Mouse (Mus musculus) hindbrain, embryonic 16.5 days (tissue): ENCODE results near the gene Angpt4. TPM values are rescaled to one million over a fixed set of nuclear protein-coding genes. Genes with fewer than 3 reads are reported as not detected.

Source experiments
- ATAC-seq: fragments of 200-750 bp; cut with Nextera tagmentation; 2 replicates; pipeline ENCODE4 v1.8.0; 2017; ENCODE audit warnings: moderate TSS enrichment, moderate library complexity
- H3K27ac ChIP-seq: fragments of 300-500 bp; sonication (generic); 2 replicates; pipeline ENCODE4 v1.5.1; 2014; ENCODE audit warnings: low read depth, mild to moderate bottlenecking, control low read depth, low read length, moderate library complexity
- H3K27me3 ChIP-seq: fragments of 300-500 bp; sonication (generic); replicated peaks from 2 replicates; pipeline ENCODE4 v1.6.1; 2014; ENCODE audit warnings: low read length; ENCODE audit not compliant: control insufficient read depth, insufficient read depth
- H3K36me3 ChIP-seq: fragments of 300-500 bp; sonication (generic); 2 replicates; pipeline ENCODE4 v1.6.1; 2014; ENCODE audit warnings: mild to moderate bottlenecking, low read length, moderate library complexity, mixed read lengths; ENCODE audit not compliant: control insufficient read depth, insufficient read depth
- H3K4me1 ChIP-seq: fragments of 300-500 bp; sonication (generic); 2 replicates; pipeline ENCODE4 v1.6.1; 2014; ENCODE audit warnings: low read depth, low read length; ENCODE audit not compliant: control insufficient read depth, insufficient read depth
- H3K4me2 ChIP-seq: fragments of 300-500 bp; sonication (generic); 2 replicates; pipeline ENCODE4 v1.6.1; 2014; ENCODE audit warnings: mild to moderate bottlenecking, low read length, control low read depth, moderate library complexity
- H3K4me3 ChIP-seq: fragments of 300-500 bp; sonication (generic); 2 replicates; pipeline ENCODE4 v1.5.1; 2014; ENCODE audit warnings: mild to moderate bottlenecking, low read length, control low read depth, moderate library complexity
- H3K9ac ChIP-seq: fragments of 300-500 bp; sonication (generic); 2 replicates; pipeline ENCODE4 v1.6.1; 2014; ENCODE audit warnings: low read depth, mild to moderate bottlenecking, control low read depth, low read length, moderate library complexity
- H3K9me3 ChIP-seq: fragments of 300-500 bp; sonication (generic); 2 replicates; pipeline ENCODE4 v1.6.1; 2014; ENCODE audit warnings: mild to moderate bottlenecking, low read length, moderate library complexity; ENCODE audit not compliant: control insufficient read depth
- WGBS: fragments of 180-500 bp; shearing (Covaris S2); extraction: QIAGEN DNeasy Blood & Tissue Kit; methylation state at CpG from one replicate; pipeline ENCODE4 v1.1.7; 2014; 5-methylcytosine and 5-hydroxymethylcytosine counted together
- polyA plus RNA-seq: library from polyadenylated mRNA; unstranded; fragments of >200 nt; fragmentation: Nextera tagmentation; extraction: Ambion mirVana; gene quantifications from 2 replicates; pipeline ENCODE4 v1.2.1, GENCODE M21; 2015

Gene Angpt4
- polyA plus RNA-seq, 1 experiment from 2014 or later = 0.46 TPM

GRCm38 (mm10) chr2:151963319-151963718 is 52.3 kb downstream of the Angpt4 start:
- peaks cover 33% of the 10 kb centered on the region for H3K4me1 ChIP-seq

GRCm38 (mm10) chr2:151964052-151964451 is 53.0 kb downstream of the Angpt4 start:
- Histone ChIP-seq H3K9ac (no peak overlapping the region), H3K4me3 (no peak overlapping the region), H3K36me3 (no peaks in the 10 kb centered on the region), H3K27ac (no peak overlapping the region; the same call in 1 of the 2 replicates), H3K4me1 (peaks cover 39% of the 10 kb centered on the region), H3K9me3 (no peaks in the 10 kb centered on the region), H3K4me2 (peak overlapping the region; percentile 15; the same call in 1 of the 2 replicates), H3K27me3 (no peaks in the 10 kb centered on the region)
- WGBS = 10% methylated on average over 9 of the region's 9 CpGs
- peak; percentile 15; the same call in 1 of the 2 replicates for ATAC-seq

More at GRCm38 (mm10) chr2:151963319-151963718, 52.3 kb downstream of the Angpt4 start:
- no peak overlapping the region for H3K27ac ChIP-seq
- no peak overlapping the region for H3K4me3 ChIP-seq
- H3K27me3 ChIP-seq = no peaks in the 10 kb centered on the region
- no peaks in the 10 kb centered on the region for H3K36me3 ChIP-seq
- no peaks in the 10 kb centered on the region for H3K9me3 ChIP-seq
- WGBS = 83% methylated on average over 5 of the region's 5 CpGs
- no peak overlapping the region for H3K4me2 ChIP-seq
- H3K9ac ChIP-seq = no peak overlapping the region
- no peak for ATAC-seq

GRCm38 (mm10) chr2:151967176-151967750 is 56.3 kb downstream of the Angpt4 start:
- ATAC-seq = no peak
- peak overlapping the region; percentile 52 for H3K27ac ChIP-seq
- H3K36me3 ChIP-seq = no peaks in the 10 kb centered on the region
- 12% methylated on average over 8 of the region's 9 CpGs for WGBS
- no peaks in the 10 kb centered on the region for H3K27me3 ChIP-seq
- H3K9ac ChIP-seq = peak overlapping the region; percentile 52
- peak overlapping the region; percentile 45 for H3K4me2 ChIP-seq
- H3K9me3 ChIP-seq = no peaks in the 10 kb centered on the region
- H3K4me3 ChIP-seq = peak overlapping the region; percentile 4; the same call in 1 of the 2 replicates
- H3K4me1 ChIP-seq = peaks cover 56% of the 10 kb centered on the region

GRCm38 (mm10) chr2:151967792-151968191 is 56.8 kb downstream of the Angpt4 start:
- Histone ChIP-seq H3K4me2 (peak overlapping the region; percentile 45), H3K9me3 (no peaks in the 10 kb centered on the region), H3K9ac (no peak overlapping the region), H3K27ac (peak overlapping the region; percentile 52; the same call in 1 of the 2 replicates), H3K4me3 (no peak overlapping the region; the same call in 1 of the 2 replicates), H3K4me1 (peaks cover 57% of the 10 kb centered on the region), H3K36me3 (no peaks in the 10 kb centered on the region), H3K27me3 (no peaks in the 10 kb centered on the region)
- WGBS = 71% methylated on average over 2 of the region's 2 CpGs
- ATAC-seq = no peak

- H3K4me3 ChIP-seq = no peak overlapping the region
- ATAC-seq = no peak
- WGBS = 59% methylated on average over 8 of the region's 8 CpGs
- no peaks in the 10 kb centered on the region for H3K36me3 ChIP-seq
- peak overlapping the region; percentile 68 for H3K4me2 ChIP-seq
- H3K27me3 ChIP-seq = no peaks in the 10 kb centered on the region; the same call in 1 of the 2 replicates
- H3K27ac ChIP-seq = no peak overlapping the region
- H3K9me3 ChIP-seq = no peaks in the 10 kb centered on the region
- H3K4me1 ChIP-seq = peaks cover 62% of the 10 kb centered on the region
- no peak overlapping the region for H3K9ac ChIP-seq
Observed at GRCm38 (mm10) chr2:151968451-151968850, 57.4 kb downstream of the Angpt4 start.

- Histone ChIP-seq H3K9me3 (no peaks in the 10 kb centered on the region), H3K36me3 (no peaks in the 10 kb centered on the region), H3K4me3 (no peak overlapping the region), H3K9ac (peak overlapping the region; percentile 25; the same call in 1 of the 2 replicates), H3K4me1 (peaks cover 66% of the 10 kb centered on the region), H3K27ac (no peak overlapping the region), H3K27me3 (no peaks in the 10 kb centered on the region; the same call in 1 of the 2 replicates), H3K4me2 (peak overlapping the region; percentile 68)
- WGBS = 79% methylated on average over 7 of the region's 7 CpGs
- ATAC-seq = no peak
Observed at GRCm38 (mm10) chr2:151968986-151969385, 58.0 kb downstream of the Angpt4 start.

- WGBS = 87% methylated on average over 6 of the region's 6 CpGs
- no peak overlapping the region for H3K4me3 ChIP-seq
- H3K36me3 ChIP-seq = no peaks in the 10 kb centered on the region
- no peaks in the 10 kb centered on the region for H3K9me3 ChIP-seq
- no peak overlapping the region for H3K9ac ChIP-seq
- H3K4me2 ChIP-seq = peak overlapping the region; percentile 68
- peaks cover 66% of the 10 kb centered on the region for H3K4me1 ChIP-seq
- no peaks in the 10 kb centered on the region; the same call in 1 of the 2 replicates for H3K27me3 ChIP-seq
- no peak for ATAC-seq
- no peak overlapping the region for H3K27ac ChIP-seq
Observed at GRCm38 (mm10) chr2:151969396-151969795, 58.4 kb downstream of the Angpt4 start.

GRCm38 (mm10) chr2:151970191-151971172 is 59.5 kb downstream of the Angpt4 start:
- Histone ChIP-seq H3K27me3 (no peaks in the 10 kb centered on the region; the same call in 1 of the 2 replicates), H3K9ac (peak overlapping the region; percentile 62), H3K36me3 (no peaks in the 10 kb centered on the region), H3K9me3 (no peaks in the 10 kb centered on the region), H3K27ac (peak overlapping the region; percentile 69), H3K4me1 (peaks cover 66% of the 10 kb centered on the region), H3K4me3 (peak overlapping the region; percentile 38), H3K4me2 (peak overlapping the region; percentile 68)
- peak; percentile 94 for ATAC-seq
- 41% methylated on average over 52 of the region's 53 CpGs for WGBS

GRCm38 (mm10) chr2:151971748-151972147 is 60.7 kb downstream of the Angpt4 start:
- no peak for ATAC-seq
- WGBS = 87% methylated on average over 5 of the region's 5 CpGs

More at GRCm38 (mm10) chr2:151971748-151972147, 60.7 kb downstream of the Angpt4 start:
- no peaks in the 10 kb centered on the region for H3K9me3 ChIP-seq
- H3K27me3 ChIP-seq = no peaks in the 10 kb centered on the region; the same call in 1 of the 2 replicates
- no peaks in the 10 kb centered on the region for H3K36me3 ChIP-seq
- no peak overlapping the region for H3K4me3 ChIP-seq
- H3K9ac ChIP-seq = no peak overlapping the region
- peaks cover 66% of the 10 kb centered on the region for H3K4me1 ChIP-seq
- H3K27ac ChIP-seq = no peak overlapping the region
- H3K4me2 ChIP-seq = no peak overlapping the region
